Mouse (Mus musculus): ENCODE measurements around the gene Mettl7a3. TPM values are rescaled to one million over a fixed set of nuclear protein-coding genes. Genes with fewer than 3 reads are reported as not detected.
"Not testable (repeated sequence)": the region's sequence is repeated elsewhere in the genome, so short reads cannot be mapped to it uniquely, and the experiment has no call there.

The Mettl7a3 gene
- total and polyA plus RNA-seq, 3 experiments: 0.21 to 0.27 TPM; not detected in 1

GRCm38 (mm10) chr15:100349496-100349895, 14.8 kb downstream of the Mettl7a3 start:
- H3K79me2 ChIP-seq (replicated peaks; ENCODE audit: control insufficient read depth, insufficient read depth, low read length): no peaks in the 10 kb centered on the region
- no peaks in the 10 kb centered on the region for H3K36me3 ChIP-seq (ENCODE audit: control insufficient read depth, insufficient read depth, low read length)
- no peak overlapping the region for H3K4me3 ChIP-seq
- H3K27me3 ChIP-seq (ENCODE audit: control insufficient read depth, insufficient read depth, low read length): no peaks in the 10 kb centered on the region
- no peak for TF ChIP-seq CTCF (IDR thresholded peaks at IDR 0.05)
- no peak for TF ChIP-seq POLR2A (IDR thresholded peaks at IDR 0.05; ENCODE audit: insufficient read depth, low read depth, low read length)
- 0 out of 2 replicates have a peak, but pooled peaks have one; percentile 34 for TF ChIP-seq EP300 (IDR thresholded peaks at IDR 0.05; ENCODE audit: insufficient read depth, low read depth, low read length)
- 27% methylated on average over 2 of the region's 2 CpGs for WGBS
- H3K9ac ChIP-seq (ENCODE audit: low read depth, low read length): no peak overlapping the region
- DNase-seq: no peak
- no peaks in the 10 kb centered on the region; the same call in 1 of the 2 replicates for H3K4me1 ChIP-seq (ENCODE audit: control insufficient read depth, insufficient read depth, low read length)
- no peak overlapping the region for H3K27ac ChIP-seq
- intact Hi-C loops (cut with DNase I): no loop called here

DNA sequence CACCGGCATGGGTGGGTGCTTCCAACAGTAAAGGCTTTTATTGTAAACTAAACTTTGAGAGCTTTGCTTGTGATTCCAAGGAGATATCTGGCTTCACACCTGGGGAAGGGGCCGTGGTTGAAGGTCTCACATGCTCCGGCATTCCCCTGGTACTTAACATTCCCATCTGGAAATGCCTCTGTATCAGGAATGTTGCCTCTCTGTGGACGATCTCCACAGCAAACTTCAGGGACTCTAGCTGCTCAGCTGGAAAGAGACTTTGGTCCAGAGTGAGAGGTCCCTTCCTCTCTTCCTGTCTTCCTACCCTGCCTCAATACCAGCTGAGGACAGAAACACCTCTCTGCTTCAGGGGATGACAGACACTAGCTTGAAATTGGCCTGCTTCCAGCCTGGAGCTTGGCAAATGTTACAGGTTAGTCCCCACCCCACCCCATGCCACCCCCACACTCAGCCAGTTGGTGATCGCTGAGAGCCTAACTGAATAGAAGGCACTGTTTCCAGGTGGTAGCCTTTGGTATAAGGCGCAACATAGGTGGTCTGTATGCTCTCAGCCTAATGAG, 16.9 kb downstream of the Mettl7a3 start:
- H3K27me3 ChIP-seq (ENCODE audit: control insufficient read depth, insufficient read depth, low read length): no peaks in the 10 kb centered on the region
- no peak overlapping the region for H3K9ac ChIP-seq (ENCODE audit: low read depth, low read length)
- H3K27ac ChIP-seq: no peak overlapping the region
- H3K79me2 ChIP-seq (replicated peaks; ENCODE audit: control insufficient read depth, insufficient read depth, low read length): no peaks in the 10 kb centered on the region
- TF ChIP-seq POLR2A (IDR thresholded peaks at IDR 0.05; ENCODE audit: insufficient read depth, low read depth, low read length) (no peak), EP300 (IDR thresholded peaks at IDR 0.05; ENCODE audit: insufficient read depth, low read depth, low read length) (no peak), CTCF (IDR thresholded peaks at IDR 0.05) (no peak)
- no peaks in the 10 kb centered on the region for H3K4me1 ChIP-seq (ENCODE audit: control insufficient read depth, insufficient read depth, low read length)
- 54% methylated on average over 6 of the region's 6 CpGs for WGBS
- no peaks in the 10 kb centered on the region for H3K36me3 ChIP-seq (ENCODE audit: control insufficient read depth, insufficient read depth, low read length)
- no peak overlapping the region for H3K4me3 ChIP-seq
- intact Hi-C loops (cut with DNase I): no loop called here
- DNase-seq: no peak

- Histone ChIP-seq H3K36me3 (ENCODE audit: control insufficient read depth, insufficient read depth, low read length) (no peaks in the 10 kb centered on the region), H3K4me3 (no peak within 1 kb of the TSS), H3K4me1 (ENCODE audit: control insufficient read depth, insufficient read depth, low read length) (no peaks in the 10 kb centered on the region), H3K27me3 (ENCODE audit: control insufficient read depth, insufficient read depth, low read length) (no peaks in the 10 kb centered on the region), H3K79me2 (replicated peaks; ENCODE audit: control insufficient read depth, insufficient read depth, low read length) (no peaks in the 10 kb centered on the region), H3K27ac (no peak within 1 kb of the TSS), H3K9ac (ENCODE audit: low read depth, low read length) (no peak within 1 kb of the TSS)
- DNase-seq: no peak
- 80% methylated on average over 10 of the region's 10 CpGs for WGBS
- intact Hi-C loops (cut with DNase I): no loop called here
- TF ChIP-seq EP300 (IDR thresholded peaks at IDR 0.05; ENCODE audit: insufficient read depth, low read depth, low read length) (no peak), CTCF (IDR thresholded peaks at IDR 0.05) (no peak), POLR2A (IDR thresholded peaks at IDR 0.05; ENCODE audit: insufficient read depth, low read depth, low read length) (no peak)
Observed at GRCm38 (mm10) chr15:100352711-100353250, 18.1 kb downstream of the Mettl7a3 start, which contains the start of the genes Methig1 and Mettl7a2. TSS of gene Methig1 (plus strand) at chr15:100353149. TSS of gene Mettl7a2 (plus strand) at chr15:100353200.

DNA sequence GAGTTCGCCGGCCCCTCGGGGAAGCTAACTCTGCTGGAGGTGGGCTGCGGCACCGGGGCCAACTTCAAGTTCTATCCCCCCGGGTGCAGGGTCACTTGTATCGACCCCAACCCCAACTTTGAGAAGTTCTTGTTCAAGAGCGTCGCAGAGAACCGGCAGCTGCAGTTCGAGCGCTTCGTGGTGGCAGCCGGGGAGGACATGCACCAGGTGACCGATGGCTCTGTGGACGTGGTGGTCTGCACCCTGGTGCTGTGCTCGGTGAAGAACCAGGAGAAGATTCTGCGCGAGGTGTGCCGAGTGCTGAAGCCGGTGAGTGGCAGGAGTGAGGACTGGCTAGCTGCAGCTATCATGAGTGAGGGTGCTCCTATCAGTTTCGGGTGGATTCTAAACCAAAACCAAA, 18.7 kb downstream of the Mettl7a3 start:
- H3K36me3 ChIP-seq (ENCODE audit: control insufficient read depth, insufficient read depth, low read length); intact Hi-C loops (cut with DNase I); H3K79me2 ChIP-seq (replicated peaks; ENCODE audit: control insufficient read depth, insufficient read depth, low read length); H3K9ac ChIP-seq (ENCODE audit: low read depth, low read length); H3K27ac ChIP-seq; H3K27me3 ChIP-seq (ENCODE audit: control insufficient read depth, insufficient read depth, low read length); H3K4me1 ChIP-seq (ENCODE audit: control insufficient read depth, insufficient read depth, low read length); DNase-seq; H3K4me3 ChIP-seq: not testable (repeated sequence)
- WGBS: 90% methylated on average over 22 of the region's 22 CpGs

DNA sequence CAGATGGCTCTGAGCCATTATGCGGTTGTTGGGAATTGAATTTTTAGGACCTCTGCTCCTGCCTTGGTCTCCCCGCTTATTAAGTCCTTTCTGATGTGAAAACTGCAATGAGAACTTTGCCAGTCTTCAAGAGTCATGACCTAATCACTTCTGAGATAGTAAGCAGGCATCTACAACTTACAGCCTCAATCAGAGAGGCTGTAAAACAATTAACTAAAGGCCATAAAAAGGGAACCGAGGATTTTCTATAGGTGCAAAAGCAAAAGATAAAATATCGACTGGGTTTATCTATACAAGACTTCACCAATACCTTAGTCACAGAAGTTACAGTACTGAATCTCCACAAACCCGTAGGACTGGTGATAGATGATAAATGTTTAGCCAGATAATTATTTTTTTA, 21.1 kb downstream of the Mettl7a3 start:
- Histone ChIP-seq H3K27ac (no peak overlapping the region), H3K9ac (ENCODE audit: low read depth, low read length) (no peak overlapping the region), H3K79me2 (replicated peaks; ENCODE audit: control insufficient read depth, insufficient read depth, low read length) (no peaks in the 10 kb centered on the region), H3K27me3 (ENCODE audit: control insufficient read depth, insufficient read depth, low read length) (no peaks in the 10 kb centered on the region), H3K4me1 (ENCODE audit: control insufficient read depth, insufficient read depth, low read length) (no peaks in the 10 kb centered on the region), H3K4me3 (no peak overlapping the region), H3K36me3 (ENCODE audit: control insufficient read depth, insufficient read depth, low read length) (no peaks in the 10 kb centered on the region)
- TF ChIP-seq CTCF (IDR thresholded peaks at IDR 0.05): no peak
- TF ChIP-seq POLR2A (IDR thresholded peaks at IDR 0.05; ENCODE audit: insufficient read depth, low read depth, low read length): no peak
- TF ChIP-seq EP300 (IDR thresholded peaks at IDR 0.05; ENCODE audit: insufficient read depth, low read depth, low read length): no peak
- WGBS: 83% methylated on average over 5 of the region's 5 CpGs
- DNase-seq: no peak
- intact Hi-C loops (cut with DNase I): no loop called here

DNA sequence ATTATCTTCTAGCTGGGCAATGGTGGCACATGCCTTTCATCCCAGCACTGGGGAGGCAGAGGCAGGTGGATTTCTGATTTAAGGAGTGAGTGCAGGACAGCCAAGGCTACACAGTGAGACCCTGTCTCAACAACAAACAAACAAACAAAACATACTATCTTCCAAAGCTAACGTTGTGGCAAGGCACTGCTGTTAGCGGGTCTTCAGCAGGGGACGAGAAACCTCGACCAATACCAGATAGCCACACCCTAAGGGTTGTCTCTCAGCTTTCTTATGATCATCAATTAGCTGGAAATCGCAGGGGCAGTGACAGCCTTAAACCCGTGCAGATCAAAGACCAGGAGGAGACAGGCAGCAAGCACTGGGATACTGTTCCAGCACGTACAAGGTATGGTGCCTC, 29.5 kb downstream of the Mettl7a3 start, which contains the start of gene Higd1c:
Gene Higd1c (plus strand): TSS at position 301 of the 400 bp plus-strand sequence.
- H3K27me3 ChIP-seq (ENCODE audit: control insufficient read depth, insufficient read depth, low read length): no peaks in the 10 kb centered on the region
- no peaks in the 10 kb centered on the region for H3K36me3 ChIP-seq (ENCODE audit: control insufficient read depth, insufficient read depth, low read length)
- WGBS: 71% methylated on average over 7 of the region's 7 CpGs
- no peak within 1 kb of the TSS for H3K9ac ChIP-seq (ENCODE audit: low read depth, low read length)
- H3K4me3 ChIP-seq: no peak within 1 kb of the TSS
- H3K4me1 ChIP-seq (ENCODE audit: control insufficient read depth, insufficient read depth, low read length): no peaks in the 10 kb centered on the region
- intact Hi-C loops (cut with DNase I): no loop called here
- TF ChIP-seq EP300 (IDR thresholded peaks at IDR 0.05; ENCODE audit: insufficient read depth, low read depth, low read length): no peak
- TF ChIP-seq POLR2A (IDR thresholded peaks at IDR 0.05; ENCODE audit: insufficient read depth, low read depth, low read length): no peak
- TF ChIP-seq CTCF (IDR thresholded peaks at IDR 0.05): no peak
- H3K27ac ChIP-seq: no peak within 1 kb of the TSS
- no peaks in the 10 kb centered on the region for H3K79me2 ChIP-seq (replicated peaks; ENCODE audit: control insufficient read depth, insufficient read depth, low read length)
- no peak for DNase-seq

DNA sequence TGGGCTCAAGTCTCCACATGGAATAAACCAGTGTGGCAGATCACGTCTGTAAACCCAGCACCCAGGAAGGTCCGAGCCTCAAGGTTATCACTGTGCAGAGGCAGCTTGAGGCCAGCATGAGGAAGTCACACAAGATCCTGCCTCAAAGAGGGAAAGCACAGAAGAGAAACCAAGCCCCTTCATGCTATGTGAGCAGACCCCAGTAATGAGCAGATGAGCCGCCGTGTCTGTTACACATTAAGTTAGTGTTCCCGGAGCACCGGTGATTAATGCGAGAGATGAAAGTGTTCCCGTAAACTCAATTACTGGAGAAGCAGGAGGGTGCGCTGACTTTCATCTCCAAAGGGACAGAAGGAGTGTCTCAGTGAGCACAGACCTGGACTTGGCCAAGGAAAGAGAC, 31.2 kb downstream of the Mettl7a3 start:
- intact Hi-C loops (cut with DNase I); H3K79me2 ChIP-seq (replicated peaks; ENCODE audit: control insufficient read depth, insufficient read depth, low read length); H3K36me3 ChIP-seq (ENCODE audit: control insufficient read depth, insufficient read depth, low read length); H3K27me3 ChIP-seq (ENCODE audit: control insufficient read depth, insufficient read depth, low read length); DNase-seq; H3K27ac ChIP-seq; H3K4me3 ChIP-seq; H3K4me1 ChIP-seq (ENCODE audit: control insufficient read depth, insufficient read depth, low read length); H3K9ac ChIP-seq (ENCODE audit: low read depth, low read length): not testable (repeated sequence)
- WGBS: 88% methylated on average over 9 of the region's 9 CpGs

All from heart, adult 2 months (tissue).